Mouse (Mus musculus): Measurements from ENCODE around the gene Gm45713. TPM values are rescaled to one million over a fixed set of nuclear protein-coding genes. Genes with fewer than 3 reads are reported as not detected.

Gm45713 gene
- 0.31 TPM in 1 of 2 replicates, not detected in the other for polyA plus RNA-seq (2016; fragmentation: Nextera tagmentation; extraction: Ambion mirVana)

DNA sequence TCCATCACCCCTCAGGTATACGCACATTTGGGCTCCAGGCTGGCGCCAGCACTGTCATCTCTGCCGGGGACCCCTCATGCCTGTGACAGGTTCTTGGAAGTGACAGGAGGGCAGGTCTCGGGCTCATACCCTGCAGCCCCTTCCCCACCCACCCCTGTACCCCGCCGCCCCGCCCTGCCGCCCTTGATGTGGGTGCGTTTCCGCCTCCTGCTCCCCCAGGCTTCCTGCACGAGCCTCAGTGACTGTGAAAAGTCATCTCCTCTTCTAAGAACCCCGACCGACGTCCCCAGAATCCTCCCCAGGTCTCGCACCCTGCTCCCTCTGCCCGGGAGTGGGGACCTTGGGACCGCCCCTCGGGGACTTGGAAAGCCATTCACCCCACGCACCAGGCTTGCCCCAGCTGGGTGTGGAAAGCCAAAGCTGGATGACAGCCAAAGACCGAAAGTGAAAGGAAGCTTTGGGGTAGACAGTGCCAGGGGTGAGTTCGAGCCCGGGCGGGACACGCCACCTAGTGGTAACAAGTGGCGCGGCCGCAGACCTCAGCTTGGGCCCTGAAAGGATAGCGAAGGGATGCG lies at the start of gene Gm45713, which contains the start of gene Flt3l:
Gene Gm45713, minus strand, starts transcription at position 239 of the 575 bp plus-strand sequence.
Gene Flt3l, minus strand, starts transcription at position 440 of the 575 bp plus-strand sequence.
- H3K27me3 ChIP-seq (replicated peaks; ENCODE audit: low read depth, poor library complexity, severe bottlenecking) = peaks cover 37% of the 10 kb centered on the region
- peak within 1 kb of the TSS; percentile 63 for H3K4me3 ChIP-seq
- H3K4me1 ChIP-seq = peaks cover 27% of the 10 kb centered on the region
- H3K9me3 ChIP-seq = no peaks in the 10 kb centered on the region
- WGBS = 5% methylated on average over 29 of the region's 29 CpGs
- DNase-seq (ENCODE audit: low spot score) = peak; percentile 86
- H3K27ac ChIP-seq (replicated peaks) = peak within 1 kb of the TSS; percentile 63
- H3K36me3 ChIP-seq (replicated peaks) = no peaks in the 10 kb centered on the region; the same call in 1 of the 2 replicates

DNA sequence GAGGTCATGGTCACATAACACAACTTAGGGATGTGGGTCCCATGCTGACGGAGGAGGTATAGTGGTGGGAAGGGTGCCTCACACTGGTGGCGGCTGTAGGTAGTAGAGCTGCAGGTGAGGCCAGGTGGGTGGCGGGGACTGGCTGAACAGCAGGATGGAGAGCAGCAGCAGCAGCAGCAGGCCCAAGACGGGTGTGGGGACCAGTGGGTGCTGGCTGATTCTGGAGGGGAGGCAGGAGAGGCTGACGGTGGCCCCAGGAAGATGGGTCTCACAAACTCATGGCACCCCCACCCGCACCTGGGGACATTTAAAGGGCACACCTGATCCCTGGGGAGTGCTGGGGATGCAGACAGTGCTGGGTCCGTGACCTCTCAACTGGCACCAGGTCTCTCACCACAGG lies 47.6 kb upstream of the Gm45713 start:
- no peak overlapping the region for H3K27ac ChIP-seq (replicated peaks)
- H3K27me3 ChIP-seq (replicated peaks; ENCODE audit: low read depth, poor library complexity, severe bottlenecking) = peaks cover 100% of the 10 kb centered on the region
- peaks cover 45% of the 10 kb centered on the region for H3K4me1 ChIP-seq
- no peaks in the 10 kb centered on the region for H3K36me3 ChIP-seq (replicated peaks)
- 63% methylated on average over 7 of the region's 7 CpGs for WGBS
- no peak for DNase-seq (ENCODE audit: low spot score)
- H3K9me3 ChIP-seq = no peaks in the 10 kb centered on the region
- H3K4me3 ChIP-seq = no peak overlapping the region

DNA sequence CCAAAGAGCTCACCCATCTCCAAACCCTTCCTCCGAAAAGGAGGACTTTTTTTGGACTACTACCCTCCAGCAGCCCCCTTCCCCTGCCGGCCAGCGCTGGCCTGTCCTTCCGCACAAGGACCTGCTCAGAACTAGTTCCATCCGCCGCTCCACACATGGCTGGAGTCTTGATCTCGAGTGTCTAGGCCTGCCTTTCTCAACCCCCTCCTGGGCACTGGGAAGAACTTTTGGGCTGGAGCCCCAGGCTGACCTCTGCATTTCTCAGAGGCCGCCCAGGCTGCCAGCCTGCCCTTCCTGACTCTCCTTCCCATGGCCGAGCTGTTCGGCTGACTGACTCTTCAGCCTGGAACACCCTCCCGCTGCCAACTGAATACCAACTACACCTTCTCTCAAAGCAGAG lies 46.6 kb upstream of the Gm45713 start:
- Histone ChIP-seq H3K4me1 (peaks cover 45% of the 10 kb centered on the region), H3K36me3 (replicated peaks) (no peaks in the 10 kb centered on the region), H3K27me3 (replicated peaks; ENCODE audit: low read depth, poor library complexity, severe bottlenecking) (peaks cover 100% of the 10 kb centered on the region), H3K4me3 (peak overlapping the region; percentile 46), H3K27ac (replicated peaks) (no peak overlapping the region), H3K9me3 (no peaks in the 10 kb centered on the region)
- WGBS = 18% methylated on average over 11 of the region's 11 CpGs
- no peak for DNase-seq (ENCODE audit: low spot score)

DNA sequence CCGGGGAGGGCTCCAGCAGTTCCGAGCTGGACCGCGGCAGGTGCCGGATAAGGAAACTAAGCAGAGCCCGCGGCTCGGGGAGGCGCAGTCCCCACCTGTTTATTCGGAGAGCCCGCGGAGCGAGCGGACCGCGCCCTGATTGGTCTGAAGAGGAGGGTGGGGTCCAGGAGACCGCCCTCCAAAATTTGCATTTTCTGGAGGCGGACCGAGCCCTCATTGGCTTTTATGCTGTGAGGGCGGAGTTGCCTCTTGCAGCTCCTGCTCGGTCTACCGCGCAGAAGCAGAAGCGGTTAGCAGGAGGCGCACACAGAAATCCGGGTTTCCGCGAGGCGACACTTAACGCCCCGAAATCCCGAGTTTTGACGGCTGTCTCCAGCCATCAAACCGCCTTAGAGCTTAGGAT lies 46.2 kb upstream of the Gm45713 start:
- Histone ChIP-seq H3K9me3 (no peaks in the 10 kb centered on the region), H3K4me1 (peaks cover 45% of the 10 kb centered on the region), H3K27me3 (replicated peaks; ENCODE audit: low read depth, poor library complexity, severe bottlenecking) (peaks cover 100% of the 10 kb centered on the region), H3K27ac (replicated peaks) (no peak overlapping the region), H3K36me3 (replicated peaks) (no peaks in the 10 kb centered on the region), H3K4me3 (peak overlapping the region; percentile 46)
- WGBS = under 1% methylated on average over 34 of the region's 34 CpGs
- peak; percentile 93 for DNase-seq (ENCODE audit: low spot score)

DNA sequence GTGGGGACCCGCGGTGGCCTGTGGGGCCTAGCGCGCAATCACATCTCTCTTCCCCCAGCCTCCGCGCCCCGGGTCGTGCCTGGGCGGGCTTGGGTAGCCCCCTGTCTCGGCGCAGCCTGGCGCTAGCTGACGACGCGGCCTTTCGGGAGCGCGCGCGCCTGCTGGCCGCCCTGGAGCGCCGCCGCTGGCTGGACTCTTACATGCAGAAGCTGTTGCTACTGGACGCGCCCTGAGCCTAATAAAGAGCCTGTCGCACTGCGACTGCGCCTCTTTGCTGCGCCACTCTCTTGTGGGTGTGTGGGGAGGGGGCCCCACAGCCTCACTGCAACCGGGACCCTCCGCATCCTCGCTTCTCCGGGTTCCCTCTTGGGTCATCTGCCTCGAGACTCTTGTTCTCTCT lies 45.5 kb upstream of the Gm45713 start:
- WGBS = 4% methylated on average over 35 of the region's 35 CpGs
- Histone ChIP-seq H3K27me3 (replicated peaks; ENCODE audit: low read depth, poor library complexity, severe bottlenecking) (peaks cover 100% of the 10 kb centered on the region), H3K36me3 (replicated peaks) (no peaks in the 10 kb centered on the region), H3K27ac (replicated peaks) (no peak overlapping the region), H3K4me1 (peaks cover 44% of the 10 kb centered on the region), H3K9me3 (no peaks in the 10 kb centered on the region), H3K4me3 (peak overlapping the region; percentile 46)
- no peak for DNase-seq (ENCODE audit: low spot score)

DNA sequence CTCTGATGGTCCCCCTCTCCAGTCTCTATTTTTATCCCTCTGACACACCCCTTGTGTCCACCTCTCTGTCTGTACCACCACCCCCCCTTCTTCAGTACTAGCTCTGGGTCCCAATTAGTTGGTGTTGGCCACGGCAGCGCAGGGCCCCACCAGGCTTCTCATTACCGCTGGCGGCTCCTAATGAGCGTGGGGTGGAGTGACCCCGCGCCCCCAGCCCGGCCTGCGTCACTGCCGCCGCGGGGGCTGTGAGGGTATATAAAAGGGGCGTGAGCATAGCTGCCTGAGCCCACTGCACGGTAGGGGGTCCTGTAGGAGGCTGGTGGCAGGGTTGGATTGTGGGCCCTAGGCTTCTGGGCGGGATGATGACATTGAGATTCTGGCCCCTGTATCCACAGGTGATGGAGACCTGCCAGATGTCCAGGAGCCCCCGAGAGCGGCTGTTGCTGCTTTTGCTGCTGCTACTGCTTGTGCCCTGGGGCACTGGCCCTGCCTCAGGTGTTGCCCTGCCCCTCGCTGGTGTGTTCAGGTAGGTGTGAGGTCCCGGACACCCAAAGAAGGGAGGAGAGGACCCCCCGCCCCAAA lies 45.0 kb upstream of the Gm45713 start, which contains the start of gene Pth2:
Gene Pth2, plus strand, starts transcription at position 100 of the 582 bp plus-strand sequence.
- DNase-seq (ENCODE audit: low spot score) = no peak
- WGBS = 19% methylated on average over 20 of the region's 20 CpGs
- Histone ChIP-seq H3K27me3 (replicated peaks; ENCODE audit: low read depth, poor library complexity, severe bottlenecking) (peaks cover 100% of the 10 kb centered on the region), H3K36me3 (replicated peaks) (no peaks in the 10 kb centered on the region), H3K4me3 (peak within 1 kb of the TSS; percentile 46), H3K4me1 (peaks cover 44% of the 10 kb centered on the region), H3K9me3 (no peaks in the 10 kb centered on the region), H3K27ac (replicated peaks) (no peak within 1 kb of the TSS)

DNA sequence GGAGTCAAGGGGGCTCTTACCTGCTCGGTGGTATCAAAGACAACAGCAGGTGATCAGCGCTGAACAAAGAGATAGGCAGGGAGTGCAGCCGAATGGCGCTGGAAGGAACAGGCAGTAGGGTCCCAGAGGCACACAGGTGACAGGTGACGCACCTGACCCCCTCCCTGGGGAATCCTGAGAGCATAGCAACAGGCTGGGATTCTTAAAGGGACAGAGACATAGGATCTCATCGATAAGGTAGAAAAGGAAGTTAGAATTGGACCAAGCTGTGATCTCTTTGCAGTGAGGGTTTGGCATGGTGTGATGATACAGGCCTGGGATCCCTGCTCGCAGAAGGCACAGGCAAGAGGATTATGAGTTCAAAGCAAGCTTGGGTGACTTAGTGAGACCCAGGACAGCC lies 43.4 kb upstream of the Gm45713 start, which contains the start of gene Gfy:
Gene Gfy, minus strand, starts transcription at position 101 of the 400 bp plus-strand sequence.
- 25% methylated on average over 7 of the region's 7 CpGs for WGBS
- H3K4me3 ChIP-seq = no peak within 1 kb of the TSS
- DNase-seq (ENCODE audit: low spot score) = no peak
- peaks cover 47% of the 10 kb centered on the region for H3K4me1 ChIP-seq
- H3K9me3 ChIP-seq = no peaks in the 10 kb centered on the region
- H3K27ac ChIP-seq (replicated peaks) = no peak within 1 kb of the TSS
- H3K36me3 ChIP-seq (replicated peaks) = no peaks in the 10 kb centered on the region
- H3K27me3 ChIP-seq (replicated peaks; ENCODE audit: low read depth, poor library complexity, severe bottlenecking) = peaks cover 100% of the 10 kb centered on the region

DNA sequence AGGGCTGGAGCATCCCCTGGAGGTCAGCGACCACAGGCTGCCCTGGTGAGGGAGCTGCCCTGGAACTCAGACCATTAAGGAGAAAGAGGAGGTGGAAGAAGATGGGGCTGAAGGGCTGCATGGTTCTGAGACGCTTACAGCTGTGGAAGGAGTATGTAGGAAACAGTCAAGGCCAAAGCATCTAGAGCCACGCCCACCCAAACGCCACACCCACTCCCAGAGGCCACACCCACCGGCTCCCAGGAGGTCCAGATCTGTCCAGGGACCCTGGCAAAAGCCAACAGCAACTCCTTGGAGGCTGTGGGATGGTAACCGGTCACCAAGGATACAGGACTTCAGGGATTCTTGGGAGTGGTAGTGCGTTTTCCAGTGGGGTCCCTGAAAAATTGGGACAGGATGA lies 42.5 kb upstream of the Gm45713 start:
- Histone ChIP-seq H3K27me3 (replicated peaks; ENCODE audit: low read depth, poor library complexity, severe bottlenecking) (peaks cover 99% of the 10 kb centered on the region), H3K9me3 (no peaks in the 10 kb centered on the region), H3K4me3 (no peak overlapping the region), H3K27ac (replicated peaks) (no peak overlapping the region), H3K4me1 (peaks cover 45% of the 10 kb centered on the region), H3K36me3 (replicated peaks) (no peaks in the 10 kb centered on the region)
- DNase-seq (ENCODE audit: low spot score) = no peak
- WGBS = 23% methylated on average over 7 of the region's 7 CpGs

DNA sequence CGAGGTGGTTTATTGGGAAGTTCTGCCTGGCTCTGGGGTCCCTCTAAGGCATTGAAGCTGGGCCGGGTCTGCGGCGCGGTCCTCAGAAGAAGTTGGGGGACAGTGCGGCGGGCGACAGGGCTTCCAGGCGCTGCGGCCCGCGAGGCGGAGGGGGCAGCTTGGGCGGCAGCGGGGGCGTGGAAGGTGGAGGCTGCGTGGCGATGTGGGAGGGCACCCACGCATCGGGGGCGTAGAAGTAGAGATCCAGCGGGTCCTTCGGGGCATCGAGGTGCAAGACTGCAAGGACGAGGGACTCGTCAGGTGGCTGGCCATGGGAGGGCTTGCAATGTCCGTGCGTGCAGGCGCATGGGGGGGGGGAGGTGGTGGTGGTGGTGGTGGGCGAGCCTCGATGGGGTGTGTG lies 40.3 kb upstream of the Gm45713 start:
- H3K27ac ChIP-seq (replicated peaks) = no peak overlapping the region
- peaks cover 30% of the 10 kb centered on the region for H3K4me1 ChIP-seq
- WGBS = 3% methylated on average over 31 of the region's 31 CpGs
- peaks cover 11% of the 10 kb centered on the region; the same call in 1 of the 2 replicates for H3K9me3 ChIP-seq
- peak overlapping the region; percentile 37 for H3K4me3 ChIP-seq
- H3K36me3 ChIP-seq (replicated peaks) = no peaks in the 10 kb centered on the region
- H3K27me3 ChIP-seq (replicated peaks; ENCODE audit: low read depth, poor library complexity, severe bottlenecking) = peaks cover 99% of the 10 kb centered on the region
- no peak for DNase-seq (ENCODE audit: low spot score)

DNA sequence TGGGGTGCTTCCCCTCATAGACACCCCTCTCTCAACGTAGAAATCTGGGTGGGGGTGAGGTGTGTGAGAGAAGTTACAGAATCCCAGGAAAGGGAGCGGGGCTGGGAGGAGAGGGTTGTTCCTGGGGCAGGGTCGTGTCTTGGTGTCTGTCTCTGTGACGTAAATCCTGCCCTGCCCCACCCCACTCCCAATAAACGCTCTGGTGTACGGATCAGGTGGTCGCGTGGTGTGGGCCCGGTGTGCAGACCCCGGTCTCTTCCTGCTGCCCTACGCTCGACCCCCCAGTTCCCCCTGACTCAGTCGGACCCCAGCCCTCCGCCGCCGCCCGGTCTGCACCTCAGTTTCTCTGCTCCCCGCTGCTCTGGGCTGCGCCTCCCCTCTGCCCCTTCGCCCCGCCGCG lies 39.9 kb upstream of the Gm45713 start:
- Histone ChIP-seq H3K27ac (replicated peaks) (no peak overlapping the region), H3K27me3 (replicated peaks; ENCODE audit: low read depth, poor library complexity, severe bottlenecking) (peaks cover 99% of the 10 kb centered on the region), H3K9me3 (peaks cover 14% of the 10 kb centered on the region), H3K4me3 (peak overlapping the region; percentile 37), H3K4me1 (peaks cover 25% of the 10 kb centered on the region), H3K36me3 (replicated peaks) (no peaks in the 10 kb centered on the region)
- 2% methylated on average over 23 of the region's 23 CpGs for WGBS
- DNase-seq (ENCODE audit: low spot score) = no peak

DNA sequence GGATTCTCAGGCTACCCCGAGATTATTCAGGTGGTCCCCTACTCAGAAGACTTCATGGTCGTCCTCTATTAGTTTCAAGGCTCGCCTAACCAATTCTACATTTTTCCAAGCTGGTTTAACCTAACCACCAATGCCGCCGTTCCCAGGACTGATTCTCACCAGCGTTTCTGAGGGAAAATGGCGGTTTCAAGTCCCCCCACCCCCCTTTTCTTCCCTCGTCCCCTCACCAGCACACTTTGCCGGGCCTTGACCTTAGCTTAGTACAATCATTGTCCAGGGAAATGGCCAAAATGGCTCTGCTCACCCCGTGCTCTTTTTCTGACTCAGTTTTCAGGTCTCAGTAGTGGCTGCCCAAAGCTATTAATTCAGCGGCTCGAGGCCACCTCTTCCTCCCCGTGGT lies 39.4 kb upstream of the Gm45713 start:
- peaks cover 24% of the 10 kb centered on the region for H3K4me1 ChIP-seq
- 2% methylated on average over 13 of the region's 13 CpGs for WGBS
- H3K36me3 ChIP-seq (replicated peaks) = no peaks in the 10 kb centered on the region
- peaks cover 99% of the 10 kb centered on the region for H3K27me3 ChIP-seq (replicated peaks; ENCODE audit: low read depth, poor library complexity, severe bottlenecking)
- peaks cover 18% of the 10 kb centered on the region for H3K9me3 ChIP-seq
- no peak for DNase-seq (ENCODE audit: low spot score)
- no peak overlapping the region for H3K27ac ChIP-seq (replicated peaks)
- H3K4me3 ChIP-seq = peak overlapping the region; percentile 43; the same call in 1 of the 2 replicates

DNA sequence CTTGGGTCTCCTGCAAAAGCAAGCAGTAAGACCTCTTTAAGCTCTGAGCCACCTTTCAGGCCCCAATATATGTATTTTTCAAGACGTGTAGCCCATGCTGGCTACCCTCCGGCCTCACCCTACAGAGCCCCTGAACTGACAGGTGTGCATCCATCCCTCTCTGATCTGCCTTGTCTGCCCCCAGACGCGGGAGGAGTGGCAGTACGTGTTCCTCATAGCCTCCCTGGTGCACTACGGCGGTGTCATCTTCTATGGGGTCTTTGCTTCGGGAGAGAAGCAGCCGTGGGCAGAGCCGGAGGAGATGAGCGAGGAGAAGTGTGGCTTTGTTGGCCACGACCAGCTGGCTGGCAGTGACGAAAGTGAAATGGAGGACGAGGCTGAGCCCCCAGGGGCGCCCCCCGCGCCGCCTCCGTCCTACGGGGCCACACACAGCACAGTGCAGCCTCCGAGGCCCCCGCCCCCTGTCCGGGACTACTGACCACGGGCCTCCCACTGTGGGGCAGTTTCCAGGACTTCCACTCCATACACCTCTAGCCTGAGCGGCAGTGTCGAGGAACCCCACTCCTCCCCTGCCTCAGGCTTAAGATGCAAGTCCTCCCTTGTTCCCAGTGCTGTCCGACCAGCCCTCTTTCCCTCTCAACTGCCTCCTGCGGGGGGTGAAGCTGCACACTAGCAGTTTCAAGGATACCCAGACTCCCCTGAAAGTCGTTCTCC lies 38.7 kb upstream of the Gm45713 start:
- Histone ChIP-seq H3K36me3 (replicated peaks) (no peaks in the 10 kb centered on the region), H3K4me3 (peak overlapping the region; percentile 43), H3K27me3 (replicated peaks; ENCODE audit: low read depth, poor library complexity, severe bottlenecking) (peaks cover 99% of the 10 kb centered on the region), H3K9me3 (peaks cover 25% of the 10 kb centered on the region), H3K4me1 (peaks cover 24% of the 10 kb centered on the region), H3K27ac (replicated peaks) (no peak overlapping the region)
- no peak for DNase-seq (ENCODE audit: low spot score)
- 3% methylated on average over 29 of the region's 29 CpGs for WGBS

Measured in embryonic facial prominence, embryonic 10.5 days (tissue).